ENCODE assay signal across 13 mouse cellular contexts in the genomic region with DNA sequence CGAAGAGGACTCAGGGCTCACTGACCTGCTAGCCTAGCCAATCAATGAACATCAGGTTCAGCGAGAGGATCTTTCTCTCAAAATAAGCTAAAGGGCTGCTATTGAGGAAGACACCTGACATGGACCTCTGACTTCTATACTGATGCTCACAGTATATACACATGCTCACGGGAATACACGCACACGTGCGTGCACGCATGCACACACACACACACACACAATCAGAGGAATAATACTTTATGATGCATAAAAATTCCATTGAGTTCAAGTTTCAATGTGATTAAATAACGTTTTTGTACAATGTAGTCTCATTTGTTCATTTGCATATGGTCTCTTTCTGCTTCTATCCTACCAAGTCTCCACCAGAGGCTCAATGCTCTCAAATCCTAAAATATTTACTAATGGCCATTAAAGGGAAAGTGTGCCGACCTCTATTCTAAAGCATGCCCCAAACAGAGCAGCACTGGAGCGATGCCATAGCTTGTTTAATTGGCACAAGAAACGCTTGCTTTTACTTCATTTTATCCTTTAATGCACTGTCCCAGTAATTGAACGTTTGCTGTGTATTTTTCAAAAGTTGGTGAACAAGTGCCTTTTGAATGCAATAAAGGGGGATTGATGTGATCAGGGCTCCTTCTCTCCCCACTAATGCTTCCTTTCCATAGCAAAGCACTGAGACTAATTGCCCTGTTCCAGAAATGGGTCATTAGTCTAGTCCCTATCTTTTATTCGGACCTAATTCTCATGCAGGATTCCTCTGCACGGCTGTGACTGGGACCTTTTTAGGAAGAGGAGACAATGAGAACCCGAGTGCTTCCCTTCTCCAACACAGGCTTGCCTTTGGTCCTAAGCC.
DNase-seq lines count a peak whose midpoint lies in the region; ATAC-seq and TF ChIP-seq lines count a peak whose summit lies in the region.
"Had no signal": no experiment of that assay in that cellular context is flagged by ENCODE, and none has a peak within 500 bp of the region (broad histone marks: within the 10 kb centered on the region; RNA-seq: fewer than 3 reads in every experiment).

No protein-coding gene starts in this region.

- ATAC-seq in hindbrain, embryonic 12.5 days (ENCODE audit: low FRiP score): peak; percentile 79
- ATAC-seq in midbrain, postnatal 0 days (ENCODE audit: low FRiP score): no peak
- ATAC-seq in kidney, embryonic 16.5 days (ENCODE audit: low FRiP score, low TSS enrichment): no peak
- ATAC-seq: CD4-positive, CD25-positive, alpha-beta regulatory T cell, adult 4 months had no signal

- intact Hi-C loops in heart, postnatal 36 days (cut with DNase I): no loop called here
- intact Hi-C loops in gastrocnemius, adult 2 months (cut with DNase I): no loop called here

- WGBS in hindbrain, embryonic 12.5 days: 66% methylated on average over 15 of the region's 15 CpGs
- 65% methylated on average over 15 of the region's 15 CpGs for WGBS in midbrain, postnatal 0 days
- 77% methylated on average over 15 of the region's 15 CpGs for WGBS in kidney, embryonic 16.5 days

- H3K4me3 ChIP-seq in hindbrain, embryonic 12.5 days: no peak overlapping the region
- no peak overlapping the region for H3K4me3 ChIP-seq in midbrain, postnatal 0 days (ENCODE audit: low read depth, low read length)
- no peak overlapping the region for H3K4me3 ChIP-seq in gastrocnemius, adult 2 months
- H3K4me3 ChIP-seq in kidney, embryonic 16.5 days (ENCODE audit: low read length): no peak overlapping the region
- H3K4me3 ChIP-seq: erythroblast, embryonic 14.5 days; heart, embryonic 15.5 days had no signal

- no peaks in the 10 kb centered on the region for H3K9me3 ChIP-seq in hindbrain, embryonic 12.5 days (replicated peaks)
- H3K9me3 ChIP-seq in midbrain, postnatal 0 days (ENCODE audit: low read length): no peaks in the 10 kb centered on the region
- H3K9me3 ChIP-seq in kidney, embryonic 16.5 days (ENCODE audit: low read length): no peaks in the 10 kb centered on the region
- H3K9me3 ChIP-seq: heart, embryonic 15.5 days had no signal

- H3K36me3 ChIP-seq in hindbrain, embryonic 12.5 days: no peaks in the 10 kb centered on the region
- no peaks in the 10 kb centered on the region for H3K36me3 ChIP-seq in midbrain, postnatal 0 days (ENCODE audit: insufficient read depth, low read length)
- H3K36me3 ChIP-seq in kidney, embryonic 16.5 days (ENCODE audit: insufficient read depth, low read length): 0 out of 2 replicates have a peak, but pooled peaks cover 4% of the 10 kb centered on the region
- H3K36me3 ChIP-seq: heart, embryonic 15.5 days had no signal

- no peak overlapping the region for H3K9ac ChIP-seq in hindbrain, embryonic 12.5 days
- H3K9ac ChIP-seq in midbrain, postnatal 0 days (replicated peaks; ENCODE audit: low read length, poor library complexity, severe bottlenecking): no peak overlapping the region
- H3K9ac ChIP-seq in kidney, embryonic 16.5 days (replicated peaks; ENCODE audit: low read length): no peak overlapping the region
- H3K9ac ChIP-seq: heart, embryonic 15.5 days had no signal

- H3K4me2 ChIP-seq in hindbrain, embryonic 12.5 days (replicated peaks): no peak overlapping the region
- H3K4me2 ChIP-seq in midbrain, postnatal 0 days (ENCODE audit: low read depth, low read length, poor library complexity, severe bottlenecking): no peak overlapping the region
- H3K4me2 ChIP-seq in kidney, embryonic 16.5 days (replicated peaks; ENCODE audit: low read depth, low read length): no peak overlapping the region
- H3K4me2 ChIP-seq: heart, embryonic 15.5 days had no signal

- no peaks in the 10 kb centered on the region for H3K4me1 ChIP-seq in hindbrain, embryonic 12.5 days
- H3K4me1 ChIP-seq in midbrain, postnatal 0 days (ENCODE audit: insufficient read depth, low read length): no peaks in the 10 kb centered on the region
- H3K4me1 ChIP-seq in kidney, embryonic 16.5 days (ENCODE audit: insufficient read depth, low read length): peaks cover 3% of the 10 kb centered on the region; the same call in 1 of the 2 replicates

- H3K27ac ChIP-seq in hindbrain, embryonic 12.5 days: no peak overlapping the region
- H3K27ac ChIP-seq in midbrain, postnatal 0 days (ENCODE audit: low read depth, low read length): no peak overlapping the region
- no peak overlapping the region for H3K27ac ChIP-seq in gastrocnemius, adult 2 months
- H3K27ac ChIP-seq in kidney, embryonic 16.5 days (ENCODE audit: low read length): no peak overlapping the region
- H3K27ac ChIP-seq: heart, embryonic 15.5 days had no signal

- no peaks in the 10 kb centered on the region for H3K27me3 ChIP-seq in hindbrain, embryonic 12.5 days
- no peaks in the 10 kb centered on the region for H3K27me3 ChIP-seq in midbrain, postnatal 0 days (ENCODE audit: insufficient read depth, low read length)
- no peaks in the 10 kb centered on the region for H3K27me3 ChIP-seq in kidney, embryonic 16.5 days (ENCODE audit: insufficient read depth, low read length)
- H3K27me3 ChIP-seq: heart, embryonic 15.5 days had no signal

- TF ChIP-seq CTCF in midbrain, postnatal 0 days (IDR thresholded peaks at IDR 0.05): no peak
- TF ChIP-seq CTCF in gastrocnemius, adult 2 months (IDR thresholded peaks at IDR 0.05): no peak

- DNase-seq in heart, adult 11 months: peak; percentile 55
- no peak for DNase-seq in heart, postnatal 36 days
- DNase-seq in brain, embryonic 18.5 days (ENCODE audit: low read depth, low spot score): peak; percentile 20
- DNase-seq in midbrain, postnatal 0 days (ENCODE audit: low spot score): peak; percentile 44
- DNase-seq in gastrocnemius, adult 8-10 months (ENCODE audit: low spot score in 2 of 2): no peak
- DNase-seq in gastrocnemius, adult 2 months: no peak
- DNase-seq: adrenal gland, postnatal 14 days; kidney, adult 18-20 months had no signal

Comparison
In these comparisons a context has a peak if more than half of its experiments do, and no peak if none do; other contexts are left out.
1. DNase-seq: peak in heart, adult 11 months (single experiment), brain, embryonic 18.5 days (single experiment) and midbrain, postnatal 0 days (single experiment); none in heart, postnatal 36 days (0 of 2), gastrocnemius, adult 8-10 months (0 of 2) and gastrocnemius, adult 2 months (single experiment).